Mouse (Mus musculus) kidney, embryonic 15.5 days (tissue): ENCODE measurements around the gene Poldip2. TPM values are rescaled to one million over a fixed set of nuclear protein-coding genes. Genes with fewer than 3 reads are reported as not detected.
A peak's percentile ranks its signal among the peaks of the same experiment; 100 is the strongest.

Experiments
- ATAC-seq: fragments of 200-750 bp; cut with Nextera tagmentation; replicated peaks from 2 replicates; pipeline ENCODE4 v1.8.0; 2017; ENCODE audit warnings: moderate TSS enrichment; ENCODE audit not compliant: low FRiP score
- H3K27ac ChIP-seq: fragments of 300-500 bp; sonication (generic); 2 replicates; pipeline ENCODE4 v1.5.1; 2015; ENCODE audit warnings: mild to moderate bottlenecking, inconsistent platforms
- H3K27me3 ChIP-seq: fragments of 300-500 bp; sonication (generic); 2 replicates; pipeline ENCODE4 v1.6.1; 2015; ENCODE audit warnings: inconsistent platforms
- H3K36me3 ChIP-seq: fragments of 300-500 bp; sonication (generic); 2 replicates; pipeline ENCODE4 v1.6.1; 2015; ENCODE audit warnings: inconsistent platforms
- H3K4me1 ChIP-seq: fragments of 300-500 bp; sonication (generic); 2 replicates; pipeline ENCODE4 v1.6.1; 2015; ENCODE audit warnings: inconsistent platforms
- H3K4me2 ChIP-seq: fragments of 300-500 bp; sonication (generic); 2 replicates; pipeline ENCODE4 v1.6.1; 2015; ENCODE audit warnings: moderate library complexity, mild to moderate bottlenecking, inconsistent platforms
- H3K4me3 ChIP-seq: fragments of 300-500 bp; sonication (generic); replicated peaks from 2 replicates; pipeline ENCODE4 v1.5.1; 2015; ENCODE audit warnings: mild to moderate bottlenecking, inconsistent platforms
- H3K9ac ChIP-seq: fragments of 300-500 bp; sonication (generic); 2 replicates; pipeline ENCODE4 v1.6.1; 2015; ENCODE audit warnings: mild to moderate bottlenecking, inconsistent platforms
- H3K9me3 ChIP-seq: fragments of 300-500 bp; sonication (generic); replicated peaks from 2 replicates; pipeline ENCODE4 v1.6.1; 2016; ENCODE audit warnings: inconsistent platforms
- WGBS: fragments of 180-500 bp; shearing (Covaris S2); methylation state at CpG from one replicate; pipeline ENCODE4 v1.1.7; 2015; ENCODE audit warnings: mixed read lengths; 5-methylcytosine and 5-hydroxymethylcytosine counted together
- polyA plus RNA-seq: library from polyadenylated mRNA; unstranded; fragments of >200 nt; fragmentation: Nextera tagmentation; extraction: Ambion mirVana; gene quantifications from 2 replicates; pipeline ENCODE4 v1.2.1, GENCODE M21; 2015

Gene Poldip2
- polyA plus RNA-seq, 1 experiment from 2014 or later = 171 TPM

- peak; percentile 43; the same call in 1 of the 2 replicates for ATAC-seq
- no peaks in the 10 kb centered on the region for H3K27me3 ChIP-seq
- peak overlapping the region; percentile 71 for H3K4me3 ChIP-seq
- H3K4me2 ChIP-seq = peak overlapping the region; percentile 82
- peak overlapping the region; percentile 90 for H3K27ac ChIP-seq
- H3K4me1 ChIP-seq = peaks cover 26% of the 10 kb centered on the region
- H3K9ac ChIP-seq = peak overlapping the region; percentile 55; the same call in 1 of the 2 replicates
- no peaks in the 10 kb centered on the region for H3K36me3 ChIP-seq
- no peaks in the 10 kb centered on the region for H3K9me3 ChIP-seq
- WGBS = 31% methylated on average over 6 of the region's 6 CpGs
These were observed 39.0 kb downstream of the Poldip2 start for GRCm38 (mm10) chr11:78551059-78551398.

GRCm38 (mm10) chr11:78555623-78556022 lies 43.6 kb downstream of the Poldip2 start:
- Histone ChIP-seq H3K36me3 (no peaks in the 10 kb centered on the region), H3K27ac (no peak overlapping the region), H3K4me1 (peaks cover 6% of the 10 kb centered on the region), H3K4me2 (no peak overlapping the region), H3K9ac (no peak overlapping the region), H3K4me3 (no peak overlapping the region), H3K9me3 (no peaks in the 10 kb centered on the region), H3K27me3 (no peaks in the 10 kb centered on the region)
- 82% methylated on average over 3 of the region's 3 CpGs for WGBS
- ATAC-seq = no peak

GRCm38 (mm10) chr11:78556070-78556469 lies 44.1 kb downstream of the Poldip2 start:
- no peak overlapping the region for H3K9ac ChIP-seq
- H3K36me3 ChIP-seq = no peaks in the 10 kb centered on the region
- 72% methylated on average over 4 of the region's 4 CpGs for WGBS
- no peaks in the 10 kb centered on the region for H3K9me3 ChIP-seq
- no peak overlapping the region for H3K27ac ChIP-seq
- peaks cover 3% of the 10 kb centered on the region for H3K4me1 ChIP-seq
- H3K4me3 ChIP-seq = no peak overlapping the region
- no peak overlapping the region for H3K4me2 ChIP-seq
- no peaks in the 10 kb centered on the region for H3K27me3 ChIP-seq
- ATAC-seq = no peak

GRCm38 (mm10) chr11:78557241-78557640 lies 45.2 kb downstream of the Poldip2 start:
- no peaks in the 10 kb centered on the region for H3K9me3 ChIP-seq
- H3K4me3 ChIP-seq = no peak overlapping the region
- H3K4me1 ChIP-seq = no peaks in the 10 kb centered on the region
- H3K9ac ChIP-seq = no peak overlapping the region
- H3K27ac ChIP-seq = no peak overlapping the region
- no peaks in the 10 kb centered on the region for H3K36me3 ChIP-seq
- H3K4me2 ChIP-seq = no peak overlapping the region
- H3K27me3 ChIP-seq = no peaks in the 10 kb centered on the region
- 59% methylated on average over 8 of the region's 8 CpGs for WGBS
- no peak for ATAC-seq

- Histone ChIP-seq H3K27ac (no peak overlapping the region), H3K4me3 (no peak overlapping the region), H3K9me3 (no peaks in the 10 kb centered on the region), H3K4me1 (no peaks in the 10 kb centered on the region), H3K9ac (no peak overlapping the region), H3K27me3 (no peaks in the 10 kb centered on the region), H3K36me3 (peaks cover 2% of the 10 kb centered on the region; the same call in 1 of the 2 replicates), H3K4me2 (no peak overlapping the region)
- 0 out of 2 replicates have a peak, but pooled peaks have one; percentile 74 for ATAC-seq
- WGBS = 18% methylated on average over 4 of the region's 4 CpGs
These were observed 48.5 kb downstream of the Poldip2 start for GRCm38 (mm10) chr11:78560447-78560846.

GRCm38 (mm10) chr11:78566775-78567174 lies 54.8 kb downstream of the Poldip2 start:
- Histone ChIP-seq H3K9me3 (no peaks in the 10 kb centered on the region), H3K27ac (peak overlapping the region; percentile 82), H3K4me2 (no peak overlapping the region), H3K36me3 (peaks cover 32% of the 10 kb centered on the region), H3K4me1 (peaks cover 19% of the 10 kb centered on the region), H3K9ac (no peak overlapping the region), H3K4me3 (no peak overlapping the region), H3K27me3 (no peaks in the 10 kb centered on the region)
- WGBS = 37% methylated on average over 6 of the region's 6 CpGs
- ATAC-seq = 0 out of 2 replicates have a peak, but pooled peaks have one; percentile 49

- no peaks in the 10 kb centered on the region for H3K27me3 ChIP-seq
- H3K36me3 ChIP-seq = peaks cover 41% of the 10 kb centered on the region
- H3K27ac ChIP-seq = no peak overlapping the region
- 78% methylated on average over 6 of the region's 6 CpGs for WGBS
- no peak overlapping the region for H3K4me2 ChIP-seq
- no peak overlapping the region for H3K4me3 ChIP-seq
- peaks cover 19% of the 10 kb centered on the region for H3K4me1 ChIP-seq
- no peak overlapping the region for H3K9ac ChIP-seq
- ATAC-seq = no peak
- no peaks in the 10 kb centered on the region for H3K9me3 ChIP-seq
These were observed 55.6 kb downstream of the Poldip2 start for GRCm38 (mm10) chr11:78567614-78568013.

GRCm38 (mm10) chr11:78568827-78569226 lies 56.8 kb downstream of the Poldip2 start:
- H3K36me3 ChIP-seq = peaks cover 49% of the 10 kb centered on the region
- ATAC-seq = no peak
- 74% methylated on average over 10 of the region's 10 CpGs for WGBS
- no peaks in the 10 kb centered on the region for H3K27me3 ChIP-seq
- no peak overlapping the region for H3K4me3 ChIP-seq
- no peak overlapping the region for H3K9ac ChIP-seq
- H3K4me2 ChIP-seq = no peak overlapping the region
- H3K4me1 ChIP-seq = peaks cover 19% of the 10 kb centered on the region
- no peaks in the 10 kb centered on the region for H3K9me3 ChIP-seq
- no peak overlapping the region for H3K27ac ChIP-seq

- no peak overlapping the region for H3K9ac ChIP-seq
- peaks cover 19% of the 10 kb centered on the region for H3K4me1 ChIP-seq
- no peak overlapping the region for H3K4me2 ChIP-seq
- ATAC-seq = no peak
- 48% methylated on average over 3 of the region's 3 CpGs for WGBS
- peaks cover 57% of the 10 kb centered on the region for H3K36me3 ChIP-seq
- no peak overlapping the region for H3K4me3 ChIP-seq
- no peaks in the 10 kb centered on the region for H3K9me3 ChIP-seq
- no peak overlapping the region; the same call in 1 of the 2 replicates for H3K27ac ChIP-seq
- no peaks in the 10 kb centered on the region for H3K27me3 ChIP-seq
These were observed 57.8 kb downstream of the Poldip2 start for GRCm38 (mm10) chr11:78569806-78570205.

- Histone ChIP-seq H3K9ac (no peak overlapping the region), H3K4me1 (peaks cover 16% of the 10 kb centered on the region), H3K27me3 (no peaks in the 10 kb centered on the region), H3K9me3 (no peaks in the 10 kb centered on the region), H3K36me3 (peaks cover 55% of the 10 kb centered on the region), H3K4me3 (no peak overlapping the region), H3K27ac (no peak overlapping the region), H3K4me2 (no peak overlapping the region)
- 95% methylated on average over 8 of the region's 8 CpGs for WGBS
- ATAC-seq = no peak
These were observed 59.4 kb downstream of the Poldip2 start for GRCm38 (mm10) chr11:78571441-78571840.

GRCm38 (mm10) chr11:78571854-78572253 lies 59.9 kb downstream of the Poldip2 start:
- WGBS = 89% methylated on average over 6 of the region's 6 CpGs
- no peak overlapping the region for H3K9ac ChIP-seq
- no peak overlapping the region for H3K4me3 ChIP-seq
- H3K9me3 ChIP-seq = no peaks in the 10 kb centered on the region
- peaks cover 12% of the 10 kb centered on the region for H3K4me1 ChIP-seq
- no peaks in the 10 kb centered on the region for H3K27me3 ChIP-seq
- peaks cover 59% of the 10 kb centered on the region for H3K36me3 ChIP-seq
- no peak overlapping the region for H3K27ac ChIP-seq
- ATAC-seq = no peak
- no peak overlapping the region for H3K4me2 ChIP-seq
